Mouse (Mus musculus) CD4-positive helper T cell, adult 2 months (primary cell): ENCODE data around the gene Erp27.
A peak's percentile ranks its signal among the peaks of the same experiment; 100 is the strongest.

Source experiments
- DNase-seq: peaks from one replicate; pipeline ENCODE4 v3.0.0-alpha.2; 2012; ENCODE audit warnings: low read depth, missing footprints, low spot score

Gene Erp27

DNA sequence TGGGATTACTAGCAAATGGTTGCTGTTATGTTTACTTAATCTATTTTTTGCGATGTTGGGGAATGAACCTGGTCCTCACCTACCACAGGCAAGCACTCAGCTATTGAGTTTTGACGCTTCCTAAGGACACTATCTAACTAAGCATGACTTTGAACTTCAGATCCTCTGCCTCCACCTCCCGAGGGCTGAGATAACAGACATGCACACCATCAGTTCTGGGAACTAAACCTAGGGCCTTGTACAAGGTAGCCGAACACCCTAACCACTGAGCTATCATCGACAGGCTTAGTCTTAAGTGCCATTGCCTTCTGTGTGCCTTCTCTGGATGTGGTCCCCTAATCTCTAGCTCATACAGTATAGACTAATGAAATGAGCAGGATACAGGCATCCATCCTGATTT, 56.6 kb downstream of the Erp27 start:
- no peak for DNase-seq

- peak; percentile 51 for DNase-seq
Measured at GRCm38 (mm10) chr6:136861020-136861419, 61.0 kb downstream of the Erp27 start.

GRCm38 (mm10) chr6:136858420-136858819, 63.6 kb downstream of the Erp27 start:
- no peak for DNase-seq

- no peak for DNase-seq
Measured at GRCm38 (mm10) chr6:136857873-136858260, 64.1 kb downstream of the Erp27 start.
